Mouse (Mus musculus) gastrocnemius, postnatal 25 days (tissue): ENCODE results near the gene Snd1. TPM values are rescaled to one million over a fixed set of nuclear protein-coding genes. Genes with fewer than 3 reads are reported as not detected.

Source experiments
- DNase-seq: peaks from one replicate; pipeline ENCODE4 v3.0.0; 2022
- total RNA-seq, 2 experiments: library from RNA; stranded (reverse); gene quantifications; 1 replicate in 1 of 2; 2 replicates in 1 of 2; pipeline ENCODE4 v1.2.3; 2021

The Snd1 gene
- total RNA-seq, 2 experiments from 2014 or later: 35.4 to 40.7 TPM

- DNase-seq: no peak
Measured at GRCm38 (mm10) chr6:28978881-28979280, 503.9 kb downstream of the Snd1 start.

- DNase-seq: no peak
Measured at GRCm38 (mm10) chr6:28979586-28979985, 504.6 kb downstream of the Snd1 start.

- DNase-seq: no peak
Measured at GRCm38 (mm10) chr6:28980219-28980618, 505.3 kb downstream of the Snd1 start.

GRCm38 (mm10) chr6:28980750-28981584 lies 506.0 kb downstream of the Snd1 start:
- DNase-seq: no peak

- no peak for DNase-seq
Measured at GRCm38 (mm10) chr6:28981585-28981948, 506.6 kb downstream of the Snd1 start.

- DNase-seq: no peak
Measured at GRCm38 (mm10) chr6:28981966-28982701, 507.2 kb downstream of the Snd1 start.

GRCm38 (mm10) chr6:28982817-28983216 lies 507.9 kb downstream of the Snd1 start:
- DNase-seq: no peak

Other genes starting within 250 kb of the Snd1 start
- gene Zfp800, start 77.1 kb upstream of the Snd1 start, total RNA-seq: 1 to 10 TPM; 5.1 to 5.5 TPM
- gene Arf5, start 51.6 kb upstream of the Snd1 start, total RNA-seq: 10 to 100 TPM; 79.8 to 88.0 TPM
- gene Fscn3, start 47.4 kb upstream of the Snd1 start, total RNA-seq: not detected
- gene Gcc1, start 46.7 kb upstream of the Snd1 start, total RNA-seq: 1 to 10 TPM; 5.8 to 6.6 TPM
- not detected for gene Pax4, start 25.8 kb upstream of the Snd1 start, total RNA-seq